Mouse (Mus musculus): ENCODE data around the gene Mthfr. TPM values are rescaled to one million over a fixed set of nuclear protein-coding genes. Genes with fewer than 3 reads are reported as not detected.
A peak's percentile ranks its signal among the peaks of the same experiment; 100 is the strongest.

The Mthfr gene
- total RNA-seq, 1 experiment, result 34.0 TPM

DNA sequence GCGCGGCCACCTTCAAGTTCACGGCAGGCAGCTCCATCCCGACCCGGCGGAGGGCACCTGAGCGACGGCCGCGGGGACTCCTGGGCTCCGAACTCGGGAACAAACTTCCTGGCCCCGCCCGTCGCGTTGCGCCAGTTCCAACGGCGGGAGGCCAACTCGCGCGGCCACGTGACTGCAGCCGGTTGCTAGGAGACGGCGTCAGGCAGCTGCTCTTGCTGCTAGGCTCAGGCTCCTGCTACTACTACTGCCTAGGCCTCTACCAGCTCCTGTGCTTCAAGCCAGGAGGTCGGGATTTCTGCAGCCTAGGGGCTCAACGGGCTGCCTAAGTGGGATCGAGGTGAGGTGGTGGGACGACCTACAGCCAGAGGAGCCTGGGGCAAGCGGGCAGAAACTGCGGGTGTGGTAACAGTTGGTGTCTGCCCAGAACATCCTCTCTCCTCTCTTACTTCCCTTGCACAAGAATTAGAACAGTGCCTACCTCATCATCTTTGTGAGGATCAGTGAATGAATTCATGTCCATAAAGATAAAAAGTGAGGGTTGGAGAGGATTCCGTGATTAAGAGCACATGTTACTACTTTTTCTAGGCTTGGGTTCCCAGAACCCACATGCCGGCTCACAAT is 49.1 kb downstream of the Mthfr start, which contains the start of gene Agtrap:
Agtrap (minus strand) TSS at position 125 of the 621 bp plus-strand sequence.
- peak; percentile 65; the same call in 1 of the 2 replicates for TF ChIP-seq HCFC1 (IDR thresholded peaks at IDR 0.05; ENCODE audit: borderline replicate concordance, insufficient read depth, low read length)
- TF ChIP-seq CHD2 (IDR thresholded peaks at IDR 0.05; ENCODE audit: low read depth, low read length), result no peak
- in situ Hi-C loops (cut with MboI; ENCODE audit: low sequenced_read_pairs in 2 of 2, unreplicated experiment in 2 of 2), result no loop called here
- Histone ChIP-seq H3K27ac (ENCODE audit: insufficient read depth, low read depth, low read length, poor library complexity, severe bottlenecking) (peak within 1 kb of the TSS; percentile 98), H3K9ac (ENCODE audit: insufficient read depth, low read depth, low read length, poor library complexity, severe bottlenecking) (peak within 1 kb of the TSS; percentile 80), H3K9me3 (ENCODE audit: control insufficient read depth, insufficient read depth, low read depth, low read length) (no peaks in the 10 kb centered on the region), H3K4me3 (ENCODE audit: insufficient read depth in 1 of 2, low read depth in 1 of 2, low read length in 2 of 2, poor library complexity in 1 of 2, severe bottlenecking in 1 of 2) (peak within 1 kb of the TSS; percentile 73 to 79), H3K4me1 (ENCODE audit: control insufficient read depth in 2 of 2, insufficient read depth in 2 of 2, low read length in 2 of 2, poor library complexity in 1 of 2) (peaks cover 10 to 17% of the 10 kb centered on the region in 2 experiments), H3K36me3 (ENCODE audit: control insufficient read depth, insufficient read depth, low read length, poor library complexity, severe bottlenecking) (peaks cover 3% of the 10 kb centered on the region; the same call in 1 of the 2 replicates)
- no peak for DNase-seq (ENCODE audit: low read depth, low spot score)

DNA sequence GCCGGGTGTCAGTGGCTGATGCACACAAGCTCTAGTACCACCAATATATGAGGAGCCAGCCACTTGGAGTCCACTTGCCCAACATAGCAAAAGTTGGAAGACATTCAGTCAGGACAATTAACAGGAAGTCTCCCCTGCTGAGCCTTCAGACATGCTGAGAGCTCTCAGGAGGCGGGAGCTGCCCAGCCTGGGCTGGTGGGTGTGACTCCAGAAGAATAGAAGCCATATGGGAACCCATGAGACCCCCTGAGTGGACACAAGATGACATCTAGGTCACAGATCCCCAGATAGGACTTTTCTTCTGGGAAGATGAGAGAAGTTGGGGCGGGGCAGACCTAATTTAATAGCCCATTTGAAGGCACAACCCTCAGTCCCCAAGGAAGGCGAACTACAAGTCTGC is 50.3 kb downstream of the Mthfr start:
- TF ChIP-seq CHD2 (IDR thresholded peaks at IDR 0.05; ENCODE audit: low read depth, low read length), result no peak
- no peak for TF ChIP-seq HCFC1 (IDR thresholded peaks at IDR 0.05; ENCODE audit: borderline replicate concordance, insufficient read depth, low read length)
- TF ChIP-seq ZC3H11A (IDR thresholded peaks at IDR 0.05; ENCODE audit: borderline replicate concordance, low read depth, low read length), result no peak
- no peak for TF ChIP-seq MAFK (IDR thresholded peaks at IDR 0.05; ENCODE audit: insufficient read depth, low read depth, low read length)
- no peak for TF ChIP-seq ZNF384 (IDR thresholded peaks at IDR 0.05; ENCODE audit: low read depth, low read length)
- H3K9ac ChIP-seq (ENCODE audit: insufficient read depth, low read depth, low read length, poor library complexity, severe bottlenecking), result no peak overlapping the region
- no peak overlapping the region for H3K4me3 ChIP-seq (ENCODE audit: insufficient read depth in 1 of 2, low read depth in 1 of 2, low read length in 2 of 2, poor library complexity in 1 of 2, severe bottlenecking in 1 of 2)
- H3K4me1 ChIP-seq (ENCODE audit: control insufficient read depth in 2 of 2, insufficient read depth in 2 of 2, low read length in 2 of 2, poor library complexity in 1 of 2), result peaks cover 12 to 18% of the 10 kb centered on the region in 2 experiments
- no peak for DNase-seq (ENCODE audit: low read depth, low spot score)
- peaks cover 3% of the 10 kb centered on the region; the same call in 1 of the 2 replicates for H3K36me3 ChIP-seq (ENCODE audit: control insufficient read depth, insufficient read depth, low read length, poor library complexity, severe bottlenecking)
- in situ Hi-C loops (cut with MboI; ENCODE audit: low sequenced_read_pairs in 2 of 2, unreplicated experiment in 2 of 2), result no loop called here
- no peaks in the 10 kb centered on the region for H3K9me3 ChIP-seq (ENCODE audit: control insufficient read depth, insufficient read depth, low read depth, low read length)
- peak overlapping the region; percentile 75 for H3K27ac ChIP-seq (ENCODE audit: insufficient read depth, low read depth, low read length, poor library complexity, severe bottlenecking)

DNA sequence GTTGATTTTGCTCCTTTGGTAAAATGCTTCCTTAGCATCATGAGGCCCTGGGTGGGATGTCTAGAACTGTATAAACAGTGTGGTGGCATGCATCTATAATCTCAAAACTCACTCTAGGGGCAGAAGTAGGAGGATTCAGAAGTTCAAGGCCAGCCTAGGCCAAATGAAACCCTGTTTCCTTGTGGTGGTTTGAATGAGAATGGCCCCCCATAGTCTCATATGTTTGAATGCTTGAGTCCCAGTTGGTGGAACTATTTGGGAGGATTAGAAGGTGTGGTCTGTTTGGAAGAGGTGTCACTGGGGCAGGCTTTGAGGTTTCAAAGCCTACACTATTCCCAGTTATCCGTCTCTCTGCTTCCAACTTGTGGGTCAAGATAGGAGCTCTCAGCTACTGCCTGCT is 52.3 kb downstream of the Mthfr start:
- H3K4me3 ChIP-seq (ENCODE audit: insufficient read depth in 1 of 2, low read depth in 1 of 2, low read length in 2 of 2, poor library complexity in 1 of 2, severe bottlenecking in 1 of 2), result no peak overlapping the region
- TF ChIP-seq MAFK (IDR thresholded peaks at IDR 0.05; ENCODE audit: insufficient read depth, low read depth, low read length) (no peak), ZNF384 (IDR thresholded peaks at IDR 0.05; ENCODE audit: low read depth, low read length) (no peak), ZC3H11A (IDR thresholded peaks at IDR 0.05; ENCODE audit: borderline replicate concordance, low read depth, low read length) (no peak), CHD2 (IDR thresholded peaks at IDR 0.05; ENCODE audit: low read depth, low read length) (no peak), HCFC1 (IDR thresholded peaks at IDR 0.05; ENCODE audit: borderline replicate concordance, insufficient read depth, low read length) (no peak)
- no peak overlapping the region for H3K9ac ChIP-seq (ENCODE audit: insufficient read depth, low read depth, low read length, poor library complexity, severe bottlenecking)
- no peak for DNase-seq (ENCODE audit: low read depth, low spot score)
- H3K9me3 ChIP-seq (ENCODE audit: control insufficient read depth, insufficient read depth, low read depth, low read length), result no peaks in the 10 kb centered on the region
- H3K27ac ChIP-seq (ENCODE audit: insufficient read depth, low read depth, low read length, poor library complexity, severe bottlenecking), result no peak overlapping the region; the same call in 1 of the 2 replicates
- in situ Hi-C loops (cut with MboI; ENCODE audit: low sequenced_read_pairs in 2 of 2, unreplicated experiment in 2 of 2), result no loop called here
- H3K36me3 ChIP-seq (ENCODE audit: control insufficient read depth, insufficient read depth, low read length, poor library complexity, severe bottlenecking), result peaks cover 3% of the 10 kb centered on the region; the same call in 1 of the 2 replicates
- H3K4me1 ChIP-seq (ENCODE audit: control insufficient read depth in 2 of 2, insufficient read depth in 2 of 2, low read length in 2 of 2, poor library complexity in 1 of 2), result peaks cover 12 to 21% of the 10 kb centered on the region in 2 experiments

DNA sequence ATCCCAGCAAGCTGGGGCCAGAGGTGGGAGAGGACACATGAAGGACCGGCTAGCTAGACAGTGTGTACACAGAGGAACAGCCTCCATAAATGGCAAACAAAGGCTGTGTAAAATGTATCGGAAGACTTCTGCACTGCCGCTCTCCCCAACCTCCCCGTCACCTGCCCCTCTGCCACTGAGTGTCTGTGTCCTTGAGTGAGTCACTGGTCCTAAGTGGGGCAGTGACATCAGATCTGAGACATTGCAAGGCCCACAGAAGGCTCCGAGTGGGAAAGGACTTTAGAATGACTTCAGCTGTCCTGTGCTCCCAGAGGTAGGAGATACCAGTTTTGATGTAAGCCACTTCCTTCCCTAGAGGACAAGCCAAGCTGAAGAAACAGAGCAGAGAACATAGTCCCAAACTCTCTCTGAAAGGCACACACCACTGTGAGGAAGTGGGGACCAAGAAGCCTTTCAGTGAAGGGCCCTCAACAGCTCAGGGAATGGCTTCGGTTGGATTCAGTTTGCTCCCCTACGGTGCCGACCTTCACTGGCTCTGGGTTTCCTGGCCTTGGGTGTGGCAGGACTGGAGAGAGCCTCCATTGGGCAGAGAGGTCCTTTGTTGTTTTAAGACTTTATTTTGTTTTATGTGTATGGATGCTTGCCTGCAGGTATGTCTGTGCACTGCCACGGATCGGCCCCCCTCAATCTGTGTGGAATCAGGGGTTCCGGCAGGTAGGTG is 53.8 kb downstream of the Mthfr start:
- DNase-seq (ENCODE audit: low read depth, low spot score), result no peak
- Histone ChIP-seq H3K4me3 (ENCODE audit: insufficient read depth in 1 of 2, low read depth in 1 of 2, low read length in 2 of 2, poor library complexity in 1 of 2, severe bottlenecking in 1 of 2) (0 out of 4 replicates have a peak overlapping the region, but pooled peaks of 1 of the 2 experiments have one; percentile 21), H3K9ac (ENCODE audit: insufficient read depth, low read depth, low read length, poor library complexity, severe bottlenecking) (peak overlapping the region; percentile 4; the same call in 1 of the 2 replicates), H3K36me3 (ENCODE audit: control insufficient read depth, insufficient read depth, low read length, poor library complexity, severe bottlenecking) (no peaks in the 10 kb centered on the region), H3K9me3 (ENCODE audit: control insufficient read depth, insufficient read depth, low read depth, low read length) (no peaks in the 10 kb centered on the region), H3K27ac (ENCODE audit: insufficient read depth, low read depth, low read length, poor library complexity, severe bottlenecking) (peak overlapping the region; percentile 36), H3K4me1 (ENCODE audit: control insufficient read depth in 2 of 2, insufficient read depth in 2 of 2, low read length in 2 of 2, poor library complexity in 1 of 2) (peaks cover 12 to 21% of the 10 kb centered on the region in 2 experiments)
- in situ Hi-C loops (cut with MboI; ENCODE audit: low sequenced_read_pairs in 2 of 2, unreplicated experiment in 2 of 2), result no loop called here
- no peak for TF ChIP-seq MAFK (IDR thresholded peaks at IDR 0.05; ENCODE audit: insufficient read depth, low read depth, low read length)
- TF ChIP-seq CHD2 (IDR thresholded peaks at IDR 0.05; ENCODE audit: low read depth, low read length), result no peak
- no peak for TF ChIP-seq HCFC1 (IDR thresholded peaks at IDR 0.05; ENCODE audit: borderline replicate concordance, insufficient read depth, low read length)
- TF ChIP-seq ZNF384 (IDR thresholded peaks at IDR 0.05; ENCODE audit: low read depth, low read length), result no peak
- no peak for TF ChIP-seq ZC3H11A (IDR thresholded peaks at IDR 0.05; ENCODE audit: borderline replicate concordance, low read depth, low read length)

Measured in ES-E14 (cell line).